Mouse (Mus musculus) lung, adult 2 months (tissue): ENCODE data around the gene Mtap.

Source experiments
- CTCF ChIP-seq: fragments of 200-500 bp; IDR thresholded peaks from 2 replicates; pipeline ENCODE4 v1.5.1; 2011; ENCODE audit warnings: mild to moderate bottlenecking, low read length, control low read depth; ENCODE audit not compliant: insufficient read depth
- POLR2A ChIP-seq: fragments of 200-500 bp; IDR thresholded peaks from 2 replicates; pipeline ENCODE4 v1.6.1; 2011; ENCODE audit warnings: low read depth, mild to moderate bottlenecking, control low read depth, low read length, borderline replicate concordance; ENCODE audit errors: extremely low read depth

GRCm38 (mm10) chr4:89092153-89092552, 44.8 kb upstream of the Mtap start:
- TF ChIP-seq CTCF (no peak), POLR2A (no peak)
